Mouse (Mus musculus) MEL (cell line): ENCODE results near the gene Ccdc188. TPM values are rescaled to one million over a fixed set of nuclear protein-coding genes. Genes with fewer than 3 reads are reported as not detected.

Experiments used
- DNase-seq: peaks from one replicate; pipeline ENCODE4 v3.0.0; 2011; ENCODE audit warnings: low read depth, low spot score
- H3K27ac ChIP-seq: 2 replicates; pipeline ENCODE4 v1.5.1; 2012; ENCODE audit warnings: low read depth, mild to moderate bottlenecking, control low read depth, low read length, moderate library complexity; ENCODE audit not compliant: control insufficient read depth
- H3K27me3 ChIP-seq, 2 experiments: fragments of 150-350 bp in 1 of 2; sonication (generic) in 1 of 2; 2 replicates each; pipeline ENCODE4 v1.6.1; 2012; ENCODE audit warnings: low read length in 2 of 2, mild to moderate bottlenecking in 2 of 2, improper control_type of control experiment in 1 of 2, moderate library complexity in 1 of 2; ENCODE audit not compliant: insufficient read depth in 2 of 2, control insufficient read depth in 1 of 2
- H3K36me3 ChIP-seq, 2 experiments: 2 replicates each; pipeline ENCODE4 v1.6.1; 2012 to 2014; ENCODE audit warnings: low read length in 2 of 2, improper control_type of control experiment in 1 of 2, inconsistent platforms in 1 of 2, mild to moderate bottlenecking in 1 of 2; ENCODE audit not compliant: insufficient read depth in 2 of 2, control insufficient read depth in 1 of 2
- H3K4me1 ChIP-seq, 2 experiments: fragments of 150-350 bp in 1 of 2; sonication (generic) in 1 of 2; 2 replicates each; pipeline ENCODE4 v1.6.1; 2012; ENCODE audit warnings: low read length in 2 of 2, improper control_type of control experiment in 1 of 2, mild to moderate bottlenecking in 1 of 2; ENCODE audit not compliant: insufficient read depth in 2 of 2, control insufficient read depth in 1 of 2
- H3K4me3 ChIP-seq, 2 experiments: fragments of 150-350 bp in 1 of 2; sonication (generic) in 1 of 2; 2 replicates each; pipeline ENCODE4 v1.5.1; 2012; ENCODE audit warnings: low read depth in 2 of 2, low read length in 2 of 2, mild to moderate bottlenecking in 2 of 2, moderate library complexity in 2 of 2, control low read depth in 1 of 2, improper control_type of control experiment in 1 of 2; ENCODE audit not compliant: control insufficient read depth in 1 of 2, insufficient read depth in 1 of 2
- H3K79me2 ChIP-seq: 2 replicates; pipeline ENCODE4 v1.6.1; 2012; ENCODE audit warnings: mild to moderate bottlenecking, low read length, moderate library complexity; ENCODE audit not compliant: control insufficient read depth, poor library complexity, insufficient read depth
- H3K9ac ChIP-seq: 2 replicates; pipeline ENCODE4 v1.6.1; 2012; ENCODE audit warnings: low read depth, mild to moderate bottlenecking, control low read depth, low read length, moderate library complexity; ENCODE audit not compliant: control insufficient read depth, poor library complexity, severe bottlenecking
- H3K9me3 ChIP-seq: fragments of 150-350 bp; sonication (generic); replicated peaks from 2 replicates; pipeline ENCODE4 v1.6.1; 2012; ENCODE audit warnings: mild to moderate bottlenecking, low read length, improper control_type of control experiment, moderate library complexity; ENCODE audit not compliant: insufficient read depth
- BHLHE40 ChIP-seq: IDR thresholded peaks from 2 replicates; pipeline ENCODE4 v1.6.1; 2012; ENCODE audit warnings: low read depth, mild to moderate bottlenecking, inconsistent platforms, low read length, improper control_type of control experiment, borderline replicate concordance
- CHD1 ChIP-seq: IDR thresholded peaks from 2 replicates; pipeline ENCODE4 v1.6.1; 2012; ENCODE audit warnings: low read depth, mild to moderate bottlenecking, inconsistent platforms, low read length, improper control_type of control experiment
- CHD2 ChIP-seq: IDR thresholded peaks from 2 replicates; pipeline ENCODE4 v1.6.1; 2011; ENCODE audit warnings: low read length, improper control_type of control experiment
- CTCF ChIP-seq, 3 experiments: IDR thresholded peaks in 2 of 3; conservative IDR thresholded peaks in 1 of 3; 2 replicates each; pipeline ENCODE4 v1.5.1; 2011 to 2012; ENCODE audit warnings: low read length in 3 of 3, low read depth in 2 of 3, mild to moderate bottlenecking in 2 of 3, improper control_type of control experiment in 1 of 3, inconsistent platforms in 1 of 3, mixed read lengths in 1 of 3, moderate library complexity in 1 of 3; ENCODE audit not compliant: control insufficient read depth in 1 of 3, insufficient read depth in 1 of 3, poor library complexity in 1 of 3, severe bottlenecking in 1 of 3
- EP300 ChIP-seq, 2 experiments: IDR thresholded peaks; 2 replicates each; pipeline ENCODE4 v1.6.1; 2011; ENCODE audit warnings: improper control_type of control experiment in 2 of 2, low read length in 2 of 2, low read depth in 1 of 2, mild to moderate bottlenecking in 1 of 2
- ETS1 ChIP-seq: IDR thresholded peaks from 2 replicates; pipeline ENCODE4 v1.6.1; 2012; ENCODE audit warnings: low read depth, mild to moderate bottlenecking, inconsistent platforms, low read length, improper control_type of control experiment, moderate library complexity
- GATA1 ChIP-seq: IDR thresholded peaks from 2 replicates; pipeline ENCODE4 v1.6.1; 2011; ENCODE audit warnings: low read depth, low read length, improper control_type of control experiment
- HCFC1 ChIP-seq: IDR thresholded peaks from 2 replicates; pipeline ENCODE4 v1.6.1; 2012; ENCODE audit warnings: low read depth, mild to moderate bottlenecking, inconsistent platforms, low read length, improper control_type of control experiment, moderate library complexity
- JUND ChIP-seq: IDR thresholded peaks from 2 replicates; pipeline ENCODE4 v1.6.1; 2011; ENCODE audit warnings: low read depth, mild to moderate bottlenecking, improper control_type of control experiment, low read length
- MAFK ChIP-seq: IDR thresholded peaks from 2 replicates; pipeline ENCODE4 v1.6.1; 2011; ENCODE audit warnings: low read depth, mild to moderate bottlenecking, low read length, improper control_type of control experiment, borderline replicate concordance
- MAX ChIP-seq: IDR thresholded peaks from 2 replicates; pipeline ENCODE4 v1.6.1; 2011; ENCODE audit warnings: low read length, improper control_type of control experiment
- MAZ ChIP-seq: IDR thresholded peaks from 2 replicates; pipeline ENCODE4 v1.6.1; 2012; ENCODE audit warnings: low read depth, mild to moderate bottlenecking, inconsistent platforms, low read length, improper control_type of control experiment
- MEF2A ChIP-seq: IDR thresholded peaks from 2 replicates; pipeline ENCODE4 v1.6.1; 2014; ENCODE audit warnings: low read depth, mild to moderate bottlenecking, inconsistent platforms, low read length, improper control_type of control experiment; ENCODE audit not compliant: poor library complexity, insufficient replicate concordance, severe bottlenecking; ENCODE audit errors: extremely low read depth
- MXI1 ChIP-seq: IDR thresholded peaks from 2 replicates; pipeline ENCODE4 v1.6.1; 2011; ENCODE audit warnings: mild to moderate bottlenecking, low read depth, low read length, improper control_type of control experiment
- MYB ChIP-seq: IDR thresholded peaks from 2 replicates; pipeline ENCODE4 v1.6.1; 2011; ENCODE audit warnings: mild to moderate bottlenecking, low read depth, low read length, improper control_type of control experiment
- MYC ChIP-seq: IDR thresholded peaks from 2 replicates; pipeline ENCODE4 v1.6.1; 2011; ENCODE audit warnings: low read depth, mild to moderate bottlenecking, low read length, improper control_type of control experiment, moderate library complexity
- NELFE ChIP-seq: IDR thresholded peaks from 2 replicates; pipeline ENCODE4 v1.6.1; 2011; ENCODE audit warnings: low read depth, low read length, improper control_type of control experiment
- NRF1 ChIP-seq: IDR thresholded peaks from 2 replicates; pipeline ENCODE4 v1.6.1; 2014; ENCODE audit warnings: low read depth, mild to moderate bottlenecking, inconsistent platforms, low read length, improper control_type of control experiment, moderate library complexity; ENCODE audit not compliant: poor library complexity, insufficient read depth, severe bottlenecking
- POLR2A ChIP-seq, 2 experiments: IDR thresholded peaks; 2 replicates each; pipeline ENCODE4 v1.6.1; 2011 to 2012; ENCODE audit warnings: low read length in 2 of 2, mild to moderate bottlenecking in 2 of 2, control low read depth in 1 of 2, improper control_type of control experiment in 1 of 2, low read depth in 1 of 2, moderate library complexity in 1 of 2; ENCODE audit not compliant: control insufficient read depth in 1 of 2, insufficient read depth in 1 of 2, poor library complexity in 1 of 2
- POLR2AphosphoS2 ChIP-seq: IDR thresholded peaks from 2 replicates; pipeline ENCODE4 v1.6.1; 2011; ENCODE audit warnings: low read length, improper control_type of control experiment
- POLR2AphosphoS5 ChIP-seq: IDR thresholded peaks from 2 replicates; pipeline ENCODE4 v1.6.1; 2012; ENCODE audit warnings: low read depth, borderline replicate concordance, mild to moderate bottlenecking, inconsistent platforms, low read length, moderate library complexity, mixed read lengths
- RAD21 ChIP-seq: IDR thresholded peaks from 2 replicates; pipeline ENCODE4 v1.6.1; 2011; ENCODE audit warnings: mild to moderate bottlenecking, low read depth, low read length, improper control_type of control experiment
- SIN3A ChIP-seq: IDR thresholded peaks from 2 replicates; pipeline ENCODE4 v1.6.1; 2012; ENCODE audit warnings: low read length, improper control_type of control experiment, inconsistent platforms
- TCF12 ChIP-seq: IDR thresholded peaks from 2 replicates; pipeline ENCODE4 v1.6.1; 2014; ENCODE audit warnings: low read depth, mild to moderate bottlenecking, inconsistent platforms, low read length, improper control_type of control experiment, moderate library complexity
- UBTF ChIP-seq: IDR thresholded peaks from 2 replicates; pipeline ENCODE4 v1.6.1; 2012; ENCODE audit warnings: low read depth, mild to moderate bottlenecking, inconsistent platforms, low read length, improper control_type of control experiment, moderate library complexity, borderline replicate concordance; ENCODE audit not compliant: insufficient read depth
- USF1 ChIP-seq: IDR thresholded peaks from 2 replicates; pipeline ENCODE4 v1.6.1; 2014; ENCODE audit warnings: low read depth, mild to moderate bottlenecking, inconsistent platforms, low read length, improper control_type of control experiment, moderate library complexity
- ZMIZ1 ChIP-seq: IDR thresholded peaks from 2 replicates; pipeline ENCODE4 v1.6.1; 2012; ENCODE audit warnings: low read depth, mild to moderate bottlenecking, inconsistent platforms, low read length, improper control_type of control experiment, moderate library complexity
- ZNF384 ChIP-seq: IDR thresholded peaks from 2 replicates; pipeline ENCODE4 v1.6.1; 2012; ENCODE audit warnings: low read depth, mild to moderate bottlenecking, inconsistent platforms, low read length, improper control_type of control experiment
- polyA plus RNA-seq, 2 experiments: library from polyadenylated mRNA; stranded (reverse) in 1 of 2; unstranded in 1 of 2; fragments of >175 nt in 1 of 2; fragments of >200 nt in 1 of 2; gene quantifications; 2 replicates each; pipeline versions ENCODE4 v1.2.1 to v1.2.4; 2012; ENCODE audit warnings: low replicate concordance in 2 of 2, low read depth in 1 of 2; ENCODE audit not compliant: insufficient read length in 2 of 2, insufficient read depth in 1 of 2, missing spikeins in 1 of 2
- total RNA-seq: library from RNA; depleted of rRNA; stranded (reverse); fragments of 300-350 nt; gene quantifications from 2 replicates; pipeline ENCODE4 v1.2.3, GENCODE M21; 2012

Ccdc188 gene
- total and polyA plus RNA-seq, 3 experiments: not detected

DNA sequence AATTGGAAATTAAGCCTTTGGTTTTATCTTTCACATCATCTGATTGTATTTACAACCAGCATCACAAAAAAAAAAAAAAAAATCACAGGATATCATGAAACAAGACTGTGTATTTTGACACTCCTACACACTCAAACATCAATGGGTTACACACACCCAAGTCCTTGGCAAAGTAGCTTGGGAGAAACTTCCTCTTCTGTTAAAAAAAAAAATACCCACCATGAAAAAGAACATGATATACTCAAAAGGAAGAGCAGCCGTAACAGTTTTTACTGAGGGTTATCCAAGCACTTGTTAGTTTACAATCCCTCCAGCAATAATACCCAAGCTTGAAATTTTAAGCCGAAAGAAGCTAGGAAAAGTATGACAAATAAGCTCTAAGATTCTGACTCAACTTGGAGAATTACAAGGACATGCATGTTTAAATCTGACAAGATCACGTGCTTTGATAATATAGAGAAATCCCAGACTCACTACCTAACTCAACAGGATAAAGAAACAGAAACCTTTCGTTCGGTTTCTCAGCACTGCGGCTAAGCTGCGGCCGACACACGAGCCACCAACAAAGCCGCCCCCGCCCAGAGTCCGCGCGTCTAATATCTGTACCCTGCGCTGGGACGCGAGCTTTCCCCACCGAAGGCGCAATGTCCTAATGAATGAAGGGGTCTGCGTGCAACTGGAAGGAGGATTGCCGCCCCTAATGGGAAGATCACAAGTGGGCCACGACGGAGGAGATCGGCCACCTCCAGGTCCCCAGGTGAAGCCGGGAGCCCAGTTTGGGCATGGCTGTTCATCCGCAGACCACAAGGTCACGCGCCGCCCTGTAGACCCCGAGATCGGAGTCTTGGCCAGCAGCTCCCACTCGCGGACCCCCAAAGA is 30.1 kb downstream of the Ccdc188 start (continued):
- peak; percentile 68; the same call in 1 of the 2 replicates for TF ChIP-seq BHLHE40
- TF ChIP-seq USF1: peak; percentile 69; the same call in 1 of the 2 replicates
- TF ChIP-seq NELFE: no peak
- TF ChIP-seq ETS1: no peak
- TF ChIP-seq SIN3A: peak; percentile 74
- 0 out of 2 replicates have a peak, but pooled peaks have one; percentile 64 for TF ChIP-seq UBTF
- no peak for TF ChIP-seq JUND
- TF ChIP-seq MAX: peak; percentile 69
- peak; percentile 78 for TF ChIP-seq MYC
- no peak for TF ChIP-seq NRF1
- 0 out of 2 replicates have a peak, but pooled peaks have one; percentile 36 for TF ChIP-seq HCFC1
- no peak for TF ChIP-seq MEF2A
- no peak for TF ChIP-seq POLR2AphosphoS2
- no peak for TF ChIP-seq POLR2AphosphoS5
- no peak for TF ChIP-seq MYB
- TF ChIP-seq EP300 (IDR thresholded peaks at IDR 0.05; ENCODE audit: low read depth in 1 of 2, low read length in 2 of 2): no peak; a peak in 1 of 4 replicates
- no peak for TF ChIP-seq RAD21
- no peak for TF ChIP-seq CTCF (IDR thresholded peaks at IDR 0.05 in 2 of 3, conservative IDR thresholded peaks at IDR 0.05 in 1 of 3; ENCODE audit: control insufficient read depth in 1 of 3, insufficient read depth in 1 of 3, low read depth in 2 of 3, low read length in 3 of 3, poor library complexity in 1 of 3, severe bottlenecking in 1 of 3)

GRCm38 (mm10) chr16:18248433-18249363 is 31.0 kb downstream of the Ccdc188 start, which contains the start of the genes Trmt2a and Ranbp1:
Gene Trmt2a (plus strand): TSS chr16:18248679.
Gene Ranbp1 (minus strand): TSS chr16:18248732.
- Histone ChIP-seq H3K9me3 (no peaks in the 10 kb centered on the region), H3K79me2 (peaks cover 62% of the 10 kb centered on the region), H3K36me3 (peaks cover 38 to 43% of the 10 kb centered on the region in 2 experiments), H3K27me3 (no peaks in the 10 kb centered on the region), H3K27ac (peak within 1 kb of the TSS; percentile 88), H3K4me3 (peak within 1 kb of the TSS; percentile 69 to 94), H3K4me1 (peaks cover 4 to 18% of the 10 kb centered on the region in 2 experiments; a peak in 3 of 4 replicates), H3K9ac (peak within 1 kb of the TSS; percentile 99)
- DNase-seq: peak; percentile 99
- TF ChIP-seq SIN3A: peak; percentile 89
- no peak for TF ChIP-seq GATA1
- TF ChIP-seq ZNF384: no peak
- peak; percentile 59 for TF ChIP-seq MYC
- TF ChIP-seq MAZ: peak; percentile 99
- TF ChIP-seq POLR2A (IDR thresholded peaks at IDR 0.05; ENCODE audit: control insufficient read depth in 1 of 2, insufficient read depth in 1 of 2, low read depth in 1 of 2, low read length in 2 of 2, poor library complexity in 1 of 2): peak; percentile 89 to 94
- TF ChIP-seq ZMIZ1: peak; percentile 34; the same call in 1 of the 2 replicates
- peak; percentile 39; the same call in 1 of the 2 replicates for TF ChIP-seq USF1
- TF ChIP-seq CHD1: no peak
- peak; percentile 79 for TF ChIP-seq MXI1
- TF ChIP-seq NELFE: peak; percentile 92
- no peak for TF ChIP-seq MAX
- TF ChIP-seq TCF12: peak; percentile 62; the same call in 1 of the 2 replicates
- no peak for TF ChIP-seq BHLHE40
- peak; percentile 77 for TF ChIP-seq CHD2
- no peak; the same call in 1 of the 2 replicates for TF ChIP-seq POLR2AphosphoS5
- no peak for TF ChIP-seq CTCF (IDR thresholded peaks at IDR 0.05 in 2 of 3, conservative IDR thresholded peaks at IDR 0.05 in 1 of 3; ENCODE audit: control insufficient read depth in 1 of 3, insufficient read depth in 1 of 3, low read depth in 2 of 3, low read length in 3 of 3, poor library complexity in 1 of 3, severe bottlenecking in 1 of 3)
- no peak for TF ChIP-seq MYB
- no peak for TF ChIP-seq MAFK
- peak; percentile 64 for TF ChIP-seq ETS1
